Mouse (Mus musculus) neural tube, embryonic 11.5 days (tissue): ENCODE measurements around the gene Mybph. TPM values are rescaled to one million over a fixed set of nuclear protein-coding genes. Genes with fewer than 3 reads are reported as not detected.

Experiments used
- ATAC-seq: fragments of 200-750 bp; cut with Nextera tagmentation; 2 replicates; pipeline ENCODE4 v1.8.0; 2017; ENCODE audit warnings: moderate number of reproducible peaks, mild to moderate bottlenecking, moderate TSS enrichment, moderate library complexity; ENCODE audit not compliant: insufficient read depth, low FRiP score, low TSS enrichment
- DNase-seq: peaks from one replicate; pipeline ENCODE4 v3.0.0-alpha.2; 2015; ENCODE audit warnings: low spot score
- H3K27ac ChIP-seq: fragments of 300-500 bp; sonication (generic); 2 replicates; pipeline ENCODE4 v1.5.1; 2014; ENCODE audit warnings: low read depth, mild to moderate bottlenecking, low read length
- H3K27me3 ChIP-seq: fragments of 300-500 bp; sonication (generic); 2 replicates; pipeline ENCODE4 v1.6.1; 2014; ENCODE audit warnings: mild to moderate bottlenecking, low read length, mixed read lengths; ENCODE audit not compliant: control insufficient read depth, insufficient read depth
- H3K36me3 ChIP-seq: fragments of 300-500 bp; sonication (generic); 2 replicates; pipeline ENCODE4 v1.6.1; 2014; ENCODE audit warnings: mild to moderate bottlenecking, low read length, moderate library complexity, mixed read lengths; ENCODE audit not compliant: control insufficient read depth, insufficient read depth
- H3K4me1 ChIP-seq: fragments of 300-500 bp; sonication (generic); 2 replicates; pipeline ENCODE4 v1.6.1; 2014; ENCODE audit warnings: low read length, mixed read lengths; ENCODE audit not compliant: control insufficient read depth, insufficient read depth
- H3K4me2 ChIP-seq: fragments of 300-500 bp; sonication (generic); 2 replicates; pipeline ENCODE4 v1.6.1; 2014; ENCODE audit warnings: low read depth, mild to moderate bottlenecking, moderate library complexity
- H3K4me3 ChIP-seq: fragments of 300-500 bp; sonication (generic); 2 replicates; pipeline ENCODE4 v1.5.1; 2014; ENCODE audit warnings: low read depth, low read length
- H3K9ac ChIP-seq: fragments of 300-500 bp; sonication (generic); 2 replicates; pipeline ENCODE4 v1.6.1; 2014; ENCODE audit warnings: mild to moderate bottlenecking, low read length
- H3K9me3 ChIP-seq: fragments of 300-500 bp; sonication (generic); 2 replicates; pipeline ENCODE4 v1.6.1; 2016; ENCODE audit warnings: low read length; ENCODE audit not compliant: control insufficient read depth
- WGBS: fragments of 180-500 bp; shearing (Covaris S2); extraction: QIAGEN DNeasy Blood & Tissue Kit; methylation state at CpG from one replicate; pipeline ENCODE4 v1.1.7; 2014; 5-methylcytosine and 5-hydroxymethylcytosine counted together
- polyA plus RNA-seq: library from polyadenylated mRNA; unstranded; fragments of >200 nt; fragmentation: Nextera tagmentation; extraction: Ambion mirVana; gene quantifications from 2 replicates; pipeline ENCODE4 v1.2.1, GENCODE M21; 2014

Mybph gene
- polyA plus RNA-seq, 1 experiment from 2014 or later, result 17.7 TPM

- Histone ChIP-seq H3K9me3 (no peaks in the 10 kb centered on the region), H3K9ac (no peak overlapping the region), H3K4me3 (no peak overlapping the region), H3K4me1 (no peaks in the 10 kb centered on the region), H3K36me3 (no peaks in the 10 kb centered on the region), H3K4me2 (no peak overlapping the region), H3K27ac (no peak overlapping the region), H3K27me3 (no peaks in the 10 kb centered on the region)
- DNase-seq, result no peak
- no peak for ATAC-seq
- 89% methylated on average over 3 of the region's 3 CpGs for WGBS
Observed at GRCm38 (mm10) chr1:134160404-134160803, 32.8 kb upstream of the Mybph start.

- no peak overlapping the region for H3K9ac ChIP-seq
- H3K4me3 ChIP-seq, result no peak overlapping the region
- H3K27me3 ChIP-seq, result no peaks in the 10 kb centered on the region
- H3K4me1 ChIP-seq, result no peaks in the 10 kb centered on the region
- no peaks in the 10 kb centered on the region for H3K9me3 ChIP-seq
- WGBS, result 82% methylated on average over 6 of the region's 6 CpGs
- no peak for DNase-seq
- ATAC-seq, result no peak
- H3K27ac ChIP-seq, result no peak overlapping the region
- no peak overlapping the region for H3K4me2 ChIP-seq
- no peaks in the 10 kb centered on the region for H3K36me3 ChIP-seq
Observed at GRCm38 (mm10) chr1:134161399-134161798, 31.8 kb upstream of the Mybph start.

- Histone ChIP-seq H3K4me3 (no peak overlapping the region), H3K4me1 (no peaks in the 10 kb centered on the region), H3K36me3 (no peaks in the 10 kb centered on the region), H3K9ac (no peak overlapping the region), H3K27ac (no peak overlapping the region), H3K27me3 (no peaks in the 10 kb centered on the region), H3K9me3 (no peaks in the 10 kb centered on the region), H3K4me2 (no peak overlapping the region)
- 83% methylated on average over 6 of the region's 6 CpGs for WGBS
- ATAC-seq, result no peak
- no peak for DNase-seq
Observed at GRCm38 (mm10) chr1:134162510-134163225, 30.6 kb upstream of the Mybph start.

- ATAC-seq, result no peak
- H3K36me3 ChIP-seq, result no peaks in the 10 kb centered on the region
- WGBS, result 89% methylated on average over 7 of the region's 7 CpGs
- H3K27ac ChIP-seq, result no peak overlapping the region
- H3K9me3 ChIP-seq, result no peaks in the 10 kb centered on the region
- H3K4me1 ChIP-seq, result no peaks in the 10 kb centered on the region
- H3K4me2 ChIP-seq, result no peak overlapping the region
- no peaks in the 10 kb centered on the region for H3K27me3 ChIP-seq
- H3K4me3 ChIP-seq, result no peak overlapping the region
- H3K9ac ChIP-seq, result no peak overlapping the region
- no peak for DNase-seq
Observed at GRCm38 (mm10) chr1:134163476-134163875, 29.8 kb upstream of the Mybph start.

GRCm38 (mm10) chr1:134164454-134164853 is 28.8 kb upstream of the Mybph start:
- H3K36me3 ChIP-seq, result no peaks in the 10 kb centered on the region
- no peaks in the 10 kb centered on the region for H3K4me1 ChIP-seq
- no peak overlapping the region for H3K4me3 ChIP-seq
- H3K4me2 ChIP-seq, result no peak overlapping the region
- DNase-seq (no peak), ATAC-seq (no peak)
- no peak overlapping the region for H3K9ac ChIP-seq
- H3K9me3 ChIP-seq, result no peaks in the 10 kb centered on the region
- H3K27me3 ChIP-seq, result no peaks in the 10 kb centered on the region
- 75% methylated on average over 4 of the region's 4 CpGs for WGBS
- no peak overlapping the region for H3K27ac ChIP-seq

GRCm38 (mm10) chr1:134166547-134166946 is 26.7 kb upstream of the Mybph start:
- Histone ChIP-seq H3K27ac (no peak overlapping the region), H3K36me3 (no peaks in the 10 kb centered on the region), H3K9ac (no peak overlapping the region), H3K4me1 (no peaks in the 10 kb centered on the region), H3K4me2 (no peak overlapping the region), H3K27me3 (no peaks in the 10 kb centered on the region), H3K9me3 (no peaks in the 10 kb centered on the region), H3K4me3 (no peak overlapping the region)
- no peak for ATAC-seq
- 91% methylated on average over 3 of the region's 3 CpGs for WGBS
- DNase-seq, result no peak

- Histone ChIP-seq H3K36me3 (no peaks in the 10 kb centered on the region), H3K4me3 (no peak overlapping the region), H3K9me3 (no peaks in the 10 kb centered on the region), H3K9ac (no peak overlapping the region), H3K4me1 (no peaks in the 10 kb centered on the region), H3K27ac (no peak overlapping the region), H3K4me2 (no peak overlapping the region), H3K27me3 (no peaks in the 10 kb centered on the region)
- no peak for ATAC-seq
- WGBS, result 75% methylated on average over 14 of the region's 14 CpGs
- no peak for DNase-seq
Observed at GRCm38 (mm10) chr1:134167416-134168305, 25.6 kb upstream of the Mybph start.

- no peak overlapping the region for H3K27ac ChIP-seq
- no peak overlapping the region for H3K4me2 ChIP-seq
- H3K4me1 ChIP-seq, result no peaks in the 10 kb centered on the region
- no peak overlapping the region for H3K9ac ChIP-seq
- ATAC-seq (no peak), DNase-seq (no peak)
- 94% methylated on average over 3 of the region's 3 CpGs for WGBS
- H3K9me3 ChIP-seq, result no peaks in the 10 kb centered on the region
- H3K4me3 ChIP-seq, result no peak overlapping the region
- H3K36me3 ChIP-seq, result no peaks in the 10 kb centered on the region
- H3K27me3 ChIP-seq, result no peaks in the 10 kb centered on the region
Observed at GRCm38 (mm10) chr1:134168567-134168966, 24.7 kb upstream of the Mybph start.
